Mouse (Mus musculus) A20 (cell line): ENCODE results near the gene Gbp9.
"Not testable (repeated sequence)": the region's sequence is repeated elsewhere in the genome, so short reads cannot be mapped to it uniquely, and the experiment has no call there.

Experiments used
- DNase-seq: peaks from one replicate; pipeline ENCODE4 v3.0.0-alpha.2; 2011; ENCODE audit warnings: low read depth, low spot score

Gbp9 gene

DNA sequence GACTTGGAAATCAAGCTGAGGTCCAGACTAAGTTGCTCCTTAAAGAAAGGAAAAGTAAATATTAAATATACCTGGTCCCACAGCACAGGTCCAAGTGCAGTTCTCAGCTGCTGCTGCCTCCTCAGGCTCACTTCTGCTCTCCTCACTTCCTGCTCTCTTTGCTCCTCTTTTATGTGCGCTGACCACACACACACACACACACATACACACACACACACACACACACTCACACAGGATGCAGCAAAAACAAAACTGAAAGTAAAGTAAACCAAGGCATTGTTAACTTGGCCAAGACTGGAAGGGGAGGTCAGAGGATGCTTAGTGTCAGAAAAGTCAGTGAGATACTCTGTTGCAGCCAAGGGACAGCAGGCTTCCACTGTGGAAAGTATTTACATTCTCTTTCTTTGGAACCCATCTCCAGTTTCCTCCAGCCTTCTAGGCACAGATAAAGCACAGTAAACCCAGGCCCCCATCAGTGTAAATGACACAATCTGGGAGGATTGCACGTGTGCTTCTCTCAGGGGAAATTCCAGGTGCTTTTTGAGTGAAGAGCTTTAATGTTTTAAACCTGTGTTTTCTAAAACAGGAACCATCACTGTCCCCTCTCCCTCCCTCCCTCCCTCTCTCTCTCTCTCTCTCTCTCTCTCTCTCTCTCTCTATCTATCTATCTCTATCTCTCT is at the start of gene Gbp9, which contains the start of the genes Gbp8 and Gbp4:
Gene Gbp9 (minus strand): TSS at position 131 of the 680 bp plus-strand sequence.
Gene Gbp8 (minus strand): TSS at position 132 of the 680 bp plus-strand sequence.
Gene Gbp4 (minus strand): TSS at position 178 of the 680 bp plus-strand sequence.
- peak; percentile 80 for DNase-seq

GRCm38 (mm10) chr5:105181446-105181845 is 42.1 kb upstream of the Gbp9 start:
- DNase-seq, result no peak

- no peak for DNase-seq
These were observed 17.2 kb upstream of the Gbp9 start for GRCm38 (mm10) chr5:105156582-105156981.

- DNase-seq, result no peak
These were observed 14.7 kb upstream of the Gbp9 start for GRCm38 (mm10) chr5:105154049-105154448.

- not testable (repeated sequence) for DNase-seq
These were observed 8.7 kb upstream of the Gbp9 start for GRCm38 (mm10) chr5:105148062-105148461.

DNA sequence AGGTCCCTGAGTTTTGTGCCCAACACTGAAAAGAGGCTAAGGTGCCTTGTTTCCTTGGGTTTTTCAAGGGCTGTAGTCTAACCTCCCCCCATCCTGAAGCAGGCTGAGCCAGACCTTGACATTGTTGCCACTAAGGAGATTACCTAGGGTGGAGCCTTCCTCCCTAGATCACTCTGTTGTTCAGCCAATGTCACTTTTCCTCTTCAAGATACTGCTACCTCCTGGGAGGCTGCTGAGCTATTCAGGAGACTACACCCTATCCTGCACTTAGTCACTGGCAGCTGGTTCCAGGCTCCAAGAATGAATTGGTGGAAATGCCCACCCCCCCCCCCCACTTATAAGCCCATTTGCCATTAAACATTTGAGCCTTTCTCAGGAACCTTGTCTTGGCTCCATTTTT is 7.1 kb upstream of the Gbp9 start:
- DNase-seq, result no peak

- not testable (repeated sequence) for DNase-seq
These were observed 6.4 kb upstream of the Gbp9 start for GRCm38 (mm10) chr5:105145731-105146130.

DNA sequence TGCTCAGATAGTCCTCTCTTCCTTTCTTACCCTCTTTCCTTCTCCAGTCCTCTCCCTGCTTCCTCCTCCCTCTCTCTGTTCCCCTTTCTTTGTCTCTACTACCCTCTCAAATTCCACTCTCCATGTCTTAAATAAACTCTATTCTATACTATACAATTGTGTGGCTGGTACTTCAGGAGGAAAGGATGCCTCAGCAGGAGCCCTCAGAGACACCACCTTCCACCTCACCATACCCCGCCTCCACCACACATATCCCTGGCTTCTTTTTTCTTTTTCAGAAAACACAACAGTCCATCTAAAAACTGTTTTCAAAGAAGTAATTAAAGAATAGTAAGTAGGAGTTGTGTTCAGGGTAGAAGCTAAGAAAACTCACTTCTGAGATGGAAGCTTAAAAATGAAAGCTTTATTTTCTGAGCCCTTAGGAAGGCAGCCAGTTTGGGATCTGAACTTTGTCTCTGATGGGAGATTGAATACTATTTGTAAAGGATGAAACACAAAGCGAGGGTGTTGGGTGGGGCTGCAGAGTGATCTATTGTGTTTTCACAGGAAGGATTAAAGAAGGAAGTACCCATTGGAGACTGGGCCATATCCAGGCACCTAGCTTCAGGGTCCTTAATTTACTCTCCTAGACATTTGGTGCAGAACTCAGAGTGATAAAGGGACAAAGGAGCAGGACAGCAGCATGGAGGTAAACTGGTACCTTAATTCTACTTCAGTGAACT is 911 bp upstream of the Gbp9 start:
- not testable (repeated sequence) for DNase-seq

GRCm38 (mm10) chr5:105138906-105139305 is 433 bp downstream of the Gbp9 start:
- DNase-seq, result peak; percentile 48

- not testable (repeated sequence) for DNase-seq
These were observed 2.5 kb downstream of the Gbp9 start for GRCm38 (mm10) chr5:105136706-105137304.

DNA sequence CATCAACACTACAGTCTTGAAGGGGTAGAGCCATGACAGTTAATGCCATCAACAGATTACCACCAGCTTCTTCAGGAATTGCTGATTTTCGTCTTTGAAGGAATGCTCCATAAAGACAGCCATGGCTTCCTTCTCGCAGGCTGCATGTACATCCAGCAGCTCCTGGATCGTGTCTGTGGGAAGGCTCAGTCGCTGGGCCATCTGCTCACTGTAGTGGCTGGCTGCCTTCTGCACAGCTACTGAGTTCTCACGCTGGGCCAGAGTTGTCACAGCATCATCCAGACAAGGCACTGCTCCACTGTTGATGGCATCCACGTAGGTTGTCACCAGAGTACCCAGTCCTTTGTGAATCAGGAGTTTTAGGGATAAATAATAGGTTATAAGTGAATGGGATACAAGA is 17.6 kb downstream of the Gbp9 start:
- DNase-seq, result not testable (repeated sequence)

GRCm38 (mm10) chr5:105115740-105116139 is 23.6 kb downstream of the Gbp9 start:
- no peak for DNase-seq

DNA sequence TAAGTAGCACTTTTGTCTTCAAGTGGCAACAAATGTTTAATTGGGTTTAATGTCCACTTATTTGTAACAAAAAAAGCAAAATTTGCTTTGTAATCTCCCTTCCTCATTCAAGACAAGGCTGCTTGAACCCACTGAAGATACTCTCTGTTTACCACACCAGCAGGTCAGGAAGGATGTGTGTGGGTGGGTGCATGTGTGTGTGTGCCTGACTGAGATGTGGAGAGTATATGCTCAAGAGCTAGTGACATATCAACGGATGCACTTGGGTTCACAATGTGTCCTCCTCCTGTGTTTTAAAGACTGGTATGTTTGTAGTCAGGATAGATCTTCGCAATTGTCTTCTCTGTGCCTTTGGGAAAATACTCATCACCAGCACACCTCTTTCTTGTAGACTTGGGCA is 24.6 kb downstream of the Gbp9 start:
- DNase-seq, result no peak

GRCm38 (mm10) chr5:105113656-105114055 is 25.7 kb downstream of the Gbp9 start:
- no peak for DNase-seq

DNA sequence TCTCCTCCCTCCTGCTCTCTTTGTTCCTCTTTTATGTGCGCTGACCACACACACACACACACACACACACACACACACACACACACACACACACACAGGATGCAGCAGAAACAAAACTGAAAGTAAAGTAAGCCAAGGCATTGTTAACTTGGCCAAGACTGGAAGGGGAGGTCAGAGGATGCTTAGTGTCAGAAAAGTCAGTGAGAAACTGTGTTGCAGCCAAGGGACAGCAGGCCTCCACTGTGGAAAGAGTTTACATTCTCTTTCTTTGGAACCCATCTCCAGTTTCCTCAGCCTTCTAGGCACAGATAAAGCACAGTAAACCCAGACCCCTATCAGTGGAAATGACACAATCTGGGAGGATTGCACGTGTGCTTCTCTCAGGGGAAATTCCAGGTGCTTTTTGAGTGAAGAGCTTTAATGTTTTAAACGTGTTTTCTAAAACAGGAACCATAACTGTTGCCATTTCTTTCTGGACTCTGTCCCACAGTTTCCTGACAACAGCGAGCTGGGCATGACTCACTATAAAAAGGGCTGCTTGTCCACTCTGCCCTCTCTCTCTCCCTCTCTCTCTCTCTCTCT is 29.0 kb downstream of the Gbp9 start:
- peak; percentile 89 for DNase-seq

GRCm38 (mm10) chr5:105109775-105110174 is 29.6 kb downstream of the Gbp9 start:
- peak; percentile 71 for DNase-seq

GRCm38 (mm10) chr5:105105689-105106088 is 33.6 kb downstream of the Gbp9 start:
- not testable (repeated sequence) for DNase-seq

- DNase-seq, result no peak
These were observed 57.4 kb downstream of the Gbp9 start for GRCm38 (mm10) chr5:105081900-105082299.

DNA sequence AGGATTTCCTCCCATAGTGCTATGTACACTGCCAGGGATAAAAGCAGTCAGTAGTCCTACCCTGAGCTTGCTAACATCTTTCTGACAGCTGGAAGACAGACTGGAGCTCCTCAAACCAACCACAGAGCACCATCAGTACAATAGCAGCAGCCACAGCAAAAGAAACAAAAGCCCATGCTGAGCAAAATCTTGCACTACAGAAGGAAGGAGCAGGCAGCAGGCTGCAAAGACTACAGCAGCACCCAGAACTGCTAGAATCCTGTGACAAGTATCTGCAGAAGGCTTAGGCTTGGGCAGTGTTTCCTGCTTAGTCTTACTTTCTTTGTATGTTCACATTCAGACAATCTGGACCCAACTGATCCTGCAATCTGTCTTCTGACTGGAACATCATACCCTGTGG is 71.0 kb downstream of the Gbp9 start:
- not testable (repeated sequence) for DNase-seq

DNA sequence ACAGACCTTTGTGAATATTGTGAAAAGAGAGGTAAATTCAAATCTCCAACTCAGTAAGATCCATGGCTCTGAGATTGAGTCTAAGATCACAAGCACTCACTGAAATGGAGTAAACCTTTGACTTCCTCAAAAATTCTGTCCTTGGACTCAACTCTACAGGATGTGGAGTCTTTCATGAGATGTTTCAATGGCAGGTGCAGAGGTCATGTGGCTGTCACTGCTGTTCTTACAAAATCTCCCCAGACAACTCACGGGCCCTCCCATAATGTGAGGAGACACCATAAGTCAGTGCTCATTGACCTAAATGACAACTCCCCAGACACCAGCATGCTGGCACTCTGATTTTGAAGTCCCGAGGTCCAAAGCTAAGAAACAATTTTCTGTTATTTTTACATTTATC is 74.9 kb downstream of the Gbp9 start:
- not testable (repeated sequence) for DNase-seq

DNA sequence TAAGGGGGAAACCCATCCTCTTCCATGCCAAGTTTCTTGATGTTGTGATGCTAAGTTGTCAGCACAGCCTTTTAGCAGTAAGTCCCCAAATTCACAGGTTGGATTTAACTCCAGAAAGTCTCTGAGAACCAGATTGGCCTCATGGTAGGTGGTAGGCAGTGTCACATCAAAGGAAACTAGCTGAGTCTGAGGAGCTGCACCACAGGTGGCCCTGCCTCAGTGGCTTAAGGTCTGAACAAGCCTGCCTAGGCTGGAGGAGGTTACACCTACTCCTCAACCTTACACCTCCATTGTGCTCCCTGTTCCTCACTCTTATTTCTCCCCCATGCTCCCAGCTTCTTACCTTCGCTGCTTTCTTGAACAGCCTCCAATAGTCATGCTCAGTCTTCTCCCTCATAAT is 76.0 kb downstream of the Gbp9 start:
- no peak for DNase-seq

DNA sequence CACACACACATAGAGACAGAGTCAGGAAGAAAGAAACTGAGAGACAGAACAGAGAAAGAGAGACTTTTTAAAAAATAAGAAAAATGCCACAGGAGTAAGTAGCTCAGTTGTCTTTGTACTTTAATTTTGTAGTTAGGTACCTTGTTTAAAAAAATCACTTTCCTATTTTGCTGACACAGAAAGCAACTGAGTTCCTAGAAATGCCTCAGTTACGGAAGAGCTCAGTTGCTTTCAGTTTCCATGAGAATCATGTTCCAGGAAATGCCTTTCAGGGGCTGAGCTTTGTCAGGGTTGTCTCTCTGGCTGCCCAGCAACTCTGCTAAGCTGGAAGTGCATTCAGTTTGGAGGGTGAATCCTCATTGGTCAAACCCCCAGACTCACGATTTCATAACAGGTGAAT is 76.9 kb downstream of the Gbp9 start:
- not testable (repeated sequence) for DNase-seq
